Mouse (Mus musculus): ENCODE results near the gene Rrn3. TPM values are rescaled to one million over a fixed set of nuclear protein-coding genes. Genes with fewer than 3 reads are reported as not detected.

Gene Rrn3
- polyA plus RNA-seq, 1 experiment from 2014 or later, result 51.5 TPM

- no peak overlapping the region for H3K4me2 ChIP-seq (ENCODE audit: low read depth, low read length)
- H3K27ac ChIP-seq (ENCODE audit: low read length), result no peak overlapping the region
- peaks cover 26% of the 10 kb centered on the region for H3K36me3 ChIP-seq (ENCODE audit: control insufficient read depth, insufficient read depth)
- H3K4me1 ChIP-seq (ENCODE audit: control insufficient read depth, insufficient read depth, low read length), result no peaks in the 10 kb centered on the region; the same call in 1 of the 2 replicates
- H3K9me3 ChIP-seq (replicated peaks; ENCODE audit: control insufficient read depth, low read length), result no peaks in the 10 kb centered on the region
- H3K9ac ChIP-seq (ENCODE audit: low read length), result no peak overlapping the region
- no peak overlapping the region for H3K4me3 ChIP-seq (ENCODE audit: low read length)
- WGBS, result 58% methylated on average over 2 of the region's 2 CpGs
- H3K27me3 ChIP-seq (ENCODE audit: control insufficient read depth, insufficient read depth, low read length), result no peaks in the 10 kb centered on the region
- ATAC-seq (replicated peaks; ENCODE audit: extremely low read depth, insufficient read depth, low FRiP score), result no peak
Measured at GRCm38 (mm10) chr16:13848310-13848709, 67.8 kb downstream of the Rrn3 start.

- no peak for ATAC-seq (replicated peaks; ENCODE audit: extremely low read depth, insufficient read depth, low FRiP score)
- H3K4me2 ChIP-seq (ENCODE audit: low read depth, low read length), result no peak overlapping the region
- H3K9ac ChIP-seq (ENCODE audit: low read length), result no peak overlapping the region
- H3K27ac ChIP-seq (ENCODE audit: low read length), result no peak overlapping the region
- peaks cover 16% of the 10 kb centered on the region; the same call in 1 of the 2 replicates for H3K36me3 ChIP-seq (ENCODE audit: control insufficient read depth, insufficient read depth)
- H3K27me3 ChIP-seq (ENCODE audit: control insufficient read depth, insufficient read depth, low read length), result no peaks in the 10 kb centered on the region
- WGBS, result 93% methylated on average over 4 of the region's 4 CpGs
- H3K4me1 ChIP-seq (ENCODE audit: control insufficient read depth, insufficient read depth, low read length), result no peaks in the 10 kb centered on the region; the same call in 1 of the 2 replicates
- no peak overlapping the region for H3K4me3 ChIP-seq (ENCODE audit: low read length)
- H3K9me3 ChIP-seq (replicated peaks; ENCODE audit: control insufficient read depth, low read length), result no peaks in the 10 kb centered on the region
Measured at GRCm38 (mm10) chr16:13851446-13851845, 70.9 kb downstream of the Rrn3 start.

- Histone ChIP-seq H3K4me1 (ENCODE audit: control insufficient read depth, insufficient read depth, low read length) (no peaks in the 10 kb centered on the region), H3K4me2 (ENCODE audit: low read depth, low read length) (no peak overlapping the region), H3K4me3 (ENCODE audit: low read length) (no peak overlapping the region), H3K9ac (ENCODE audit: low read length) (no peak overlapping the region), H3K27ac (ENCODE audit: low read length) (no peak overlapping the region), H3K9me3 (replicated peaks; ENCODE audit: control insufficient read depth, low read length) (no peaks in the 10 kb centered on the region), H3K36me3 (ENCODE audit: control insufficient read depth, insufficient read depth) (peaks cover 20% of the 10 kb centered on the region; the same call in 1 of the 2 replicates), H3K27me3 (ENCODE audit: control insufficient read depth, insufficient read depth, low read length) (no peaks in the 10 kb centered on the region)
- no peak for ATAC-seq (replicated peaks; ENCODE audit: extremely low read depth, insufficient read depth, low FRiP score)
- WGBS, result 92% methylated on average over 4 of the region's 4 CpGs
Measured at GRCm38 (mm10) chr16:13853886-13854285, 73.4 kb downstream of the Rrn3 start.

Small RNA genes within 50 kb of the gene (microRNA-seq; reads per million reads assigned to microRNA genes)
- gene Gm27734, result not detected

Other genes starting within 250 kb of the Rrn3 start
- gene Parn, start 112.5 kb upstream of the Rrn3 start, polyA plus RNA-seq (2015; fragmentation: Nextera tagmentation; extraction: Ambion mirVana), result 29.0 and 29.2 TPM in 2 replicates
- 37.4 and 44.3 TPM in 2 replicates for gene Bfar, start 108.8 kb upstream of the Rrn3 start, polyA plus RNA-seq (2015; fragmentation: Nextera tagmentation; extraction: Ambion mirVana)
- 2.9 and 3.5 TPM in 2 replicates for gene 3110001I22Rik, start 108.8 kb upstream of the Rrn3 start, polyA plus RNA-seq (2015; fragmentation: Nextera tagmentation; extraction: Ambion mirVana)
- 0.43 and 0.56 TPM in 2 replicates for gene Pla2g10, start 49.7 kb upstream of the Rrn3 start, polyA plus RNA-seq (2015; fragmentation: Nextera tagmentation; extraction: Ambion mirVana)
- 145 and 150 TPM in 2 replicates for gene Ntan1, start 38.1 kb downstream of the Rrn3 start, polyA plus RNA-seq (2015; fragmentation: Nextera tagmentation; extraction: Ambion mirVana)
- 58.1 and 65.8 TPM in 2 replicates for gene Pdxdc1, start 122.4 kb downstream of the Rrn3 start, polyA plus RNA-seq (2015; fragmentation: Nextera tagmentation; extraction: Ambion mirVana)
- 1.7 and 2.3 TPM in 2 replicates for gene Mpv17l, start 122.5 kb downstream of the Rrn3 start, polyA plus RNA-seq (2015; fragmentation: Nextera tagmentation; extraction: Ambion mirVana)
- 0.63 and 0.72 TPM in 2 replicates for gene 2900011O08Rik, start 205.9 kb downstream of the Rrn3 start, polyA plus RNA-seq (2015; fragmentation: Nextera tagmentation; extraction: Ambion mirVana)
- 0.13 TPM in 1 of 2 replicates, not detected in the other for gene Ifitm7, start 206.2 kb downstream of the Rrn3 start, polyA plus RNA-seq (2015; fragmentation: Nextera tagmentation; extraction: Ambion mirVana)